Mouse (Mus musculus) cerebellum, adult 9-10 months (tissue): ENCODE results near the gene Gm9767.

Experiments used
- DNase-seq: peaks from one replicate; pipeline ENCODE4 v3.0.0; 2022

The Gm9767 gene

DNA sequence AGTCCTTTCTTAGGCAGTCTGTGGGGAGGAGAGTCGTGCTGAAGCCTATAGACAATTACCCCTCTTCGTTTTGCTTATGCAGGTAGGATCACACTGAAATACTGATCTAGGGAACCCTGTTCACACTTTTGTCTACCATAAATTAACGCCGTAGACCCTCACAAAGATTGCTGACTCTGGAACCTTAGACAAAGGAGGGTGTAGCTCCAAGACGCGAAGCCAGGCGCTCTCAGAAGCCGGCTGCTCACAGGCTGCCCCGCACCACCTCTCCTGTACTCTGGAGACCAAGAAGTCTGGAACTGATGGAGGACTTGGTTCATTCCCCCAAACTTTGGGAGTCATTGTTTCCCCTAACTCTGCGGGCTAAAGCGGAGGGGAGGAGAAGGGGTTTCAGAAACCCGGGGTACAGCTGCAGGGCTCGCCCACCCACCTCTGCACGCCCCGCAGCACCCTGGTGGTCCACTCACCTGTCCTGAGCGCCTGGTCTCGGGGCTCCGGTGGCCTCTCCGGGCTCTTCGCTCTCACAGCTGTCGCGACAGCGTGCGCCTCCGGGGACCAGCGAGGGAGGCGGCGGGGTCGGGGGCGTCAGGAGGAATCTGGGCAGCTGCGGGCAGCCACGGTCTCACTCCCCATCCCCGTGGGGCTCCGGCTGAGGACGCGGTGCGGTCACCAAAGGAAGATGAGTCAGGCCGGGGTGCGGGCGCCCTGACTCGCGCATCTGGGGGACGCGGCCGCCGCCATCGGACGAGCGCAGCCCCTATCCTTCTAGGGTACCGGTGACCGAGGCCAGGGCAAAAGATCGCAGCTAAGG is at the start of gene Gm9767:
TSS of gene Gm9767 (plus strand) at position 585 of the 811 bp plus-strand sequence.
- no peak for DNase-seq

- no peak for DNase-seq
Measured at GRCm38 (mm10) chr10:26034931-26035330, 43.1 kb upstream of the Gm9767 start.

- no peak for DNase-seq
Measured at GRCm38 (mm10) chr10:26051177-26051576, 26.9 kb upstream of the Gm9767 start.

DNA sequence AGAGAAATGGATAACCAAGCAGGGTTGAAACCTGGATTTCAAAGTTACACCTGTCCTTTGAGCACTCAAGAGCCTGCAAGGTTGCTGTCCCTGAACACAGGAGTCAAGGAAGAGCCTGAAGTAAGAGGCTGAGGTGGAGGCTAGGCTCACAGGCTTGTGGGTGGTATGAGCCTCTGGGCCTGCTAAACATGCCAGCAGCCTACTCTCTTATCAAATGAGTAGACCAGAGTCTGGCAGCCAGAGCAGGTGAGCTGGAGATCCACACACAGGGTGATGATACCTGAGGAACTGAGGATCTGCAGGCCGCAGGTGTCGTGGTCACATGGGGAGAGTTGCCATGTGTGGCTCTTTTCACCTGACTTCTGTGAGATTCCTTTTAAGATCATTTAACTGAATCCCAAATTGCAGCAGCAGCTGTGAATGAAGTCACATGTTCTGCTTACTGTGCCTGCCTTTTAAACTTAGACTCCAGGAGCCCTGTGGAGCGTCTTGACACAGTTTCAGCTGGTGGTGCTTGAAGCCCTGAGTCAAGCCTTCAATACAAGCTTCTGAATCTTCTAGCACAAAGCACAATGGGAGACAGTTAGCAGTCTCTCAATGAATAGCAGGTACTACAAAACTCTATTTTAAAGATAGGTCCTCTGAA is 18.3 kb upstream of the Gm9767 start:
- DNase-seq: no peak

GRCm38 (mm10) chr10:26063071-26063470 is 15.0 kb upstream of the Gm9767 start:
- DNase-seq: no peak

GRCm38 (mm10) chr10:26071986-26072385 is 6.1 kb upstream of the Gm9767 start:
- no peak for DNase-seq

DNA sequence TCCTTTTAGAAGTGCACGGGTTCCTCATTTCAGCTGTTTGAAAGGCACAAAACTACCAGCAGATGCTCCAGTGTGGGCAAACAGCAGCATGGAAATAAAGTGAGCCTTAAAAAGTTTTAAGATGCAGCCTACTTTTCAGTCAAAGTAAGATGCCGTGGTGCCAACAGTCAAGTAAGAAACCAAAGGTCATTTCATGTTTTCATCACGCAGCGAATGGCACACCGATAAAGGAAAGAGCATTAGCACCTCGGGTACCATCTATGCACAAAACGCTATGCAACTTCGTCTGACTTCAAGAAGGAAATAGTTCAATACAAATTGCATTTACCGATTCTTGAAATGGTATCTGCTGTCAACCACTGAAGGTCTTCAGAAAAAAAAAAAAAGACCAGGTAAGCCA is 1.1 kb upstream of the Gm9767 start:
- DNase-seq: no peak

DNA sequence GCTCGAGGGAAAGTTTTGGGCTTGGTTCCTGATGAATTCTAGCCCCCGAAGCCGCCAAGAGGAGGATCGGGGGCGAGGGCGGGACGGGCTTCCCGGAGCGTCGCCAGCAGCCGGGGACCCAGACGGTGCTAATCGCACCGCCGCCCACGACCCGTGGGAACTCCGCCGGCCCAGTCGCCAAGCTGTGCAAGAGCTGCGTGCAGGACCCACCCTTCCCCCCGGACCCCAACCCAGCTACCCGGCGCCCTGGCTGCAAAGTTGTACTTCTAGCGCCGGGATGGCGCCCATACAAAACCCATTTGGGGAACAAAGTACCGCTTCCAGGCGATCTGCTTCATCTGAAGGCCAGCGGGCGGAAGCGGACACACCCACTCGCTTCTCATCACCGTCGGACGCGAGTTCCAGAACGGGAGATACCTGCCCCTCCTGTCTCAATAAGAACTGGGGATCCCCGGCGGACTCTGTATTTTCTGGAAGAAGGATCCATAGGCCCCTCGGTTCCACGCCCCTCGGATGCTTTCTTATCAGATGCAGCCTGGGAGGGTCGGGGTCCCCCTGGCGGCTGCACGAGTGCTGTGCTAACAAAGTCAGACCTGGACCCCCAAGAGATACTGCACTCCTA is 577 bp downstream of the Gm9767 start, which contains the start of gene Tmem200a:
TSS of gene Tmem200a (minus strand) at position 532 of the 622 bp plus-strand sequence.
- peak; percentile 10 for DNase-seq

GRCm38 (mm10) chr10:26079678-26080077 is 1.6 kb downstream of the Gm9767 start:
- DNase-seq: no peak

DNA sequence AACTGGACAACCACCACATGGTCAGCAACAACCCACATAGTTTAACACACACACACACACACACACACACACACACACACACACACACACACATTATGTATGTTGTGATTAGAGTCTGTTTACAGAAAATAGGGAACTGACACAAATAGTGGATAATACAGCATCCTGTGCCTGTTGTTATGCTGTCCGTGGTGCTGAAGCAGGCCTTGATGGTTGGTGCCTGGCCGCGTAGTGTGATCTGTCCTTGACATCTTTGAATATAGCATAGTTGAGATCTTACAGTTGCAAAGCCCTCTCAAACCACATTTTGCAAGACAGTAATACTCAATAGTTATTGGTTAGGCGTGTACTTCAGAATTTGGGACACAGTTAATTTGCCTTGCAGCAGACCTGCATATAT is 4.0 kb downstream of the Gm9767 start:
- no peak for DNase-seq

GRCm38 (mm10) chr10:26103330-26103982 is 25.4 kb downstream of the Gm9767 start:
- peak; percentile 5 for DNase-seq

- no peak for DNase-seq
Measured at GRCm38 (mm10) chr10:26114409-26114808, 36.4 kb downstream of the Gm9767 start.

DNA sequence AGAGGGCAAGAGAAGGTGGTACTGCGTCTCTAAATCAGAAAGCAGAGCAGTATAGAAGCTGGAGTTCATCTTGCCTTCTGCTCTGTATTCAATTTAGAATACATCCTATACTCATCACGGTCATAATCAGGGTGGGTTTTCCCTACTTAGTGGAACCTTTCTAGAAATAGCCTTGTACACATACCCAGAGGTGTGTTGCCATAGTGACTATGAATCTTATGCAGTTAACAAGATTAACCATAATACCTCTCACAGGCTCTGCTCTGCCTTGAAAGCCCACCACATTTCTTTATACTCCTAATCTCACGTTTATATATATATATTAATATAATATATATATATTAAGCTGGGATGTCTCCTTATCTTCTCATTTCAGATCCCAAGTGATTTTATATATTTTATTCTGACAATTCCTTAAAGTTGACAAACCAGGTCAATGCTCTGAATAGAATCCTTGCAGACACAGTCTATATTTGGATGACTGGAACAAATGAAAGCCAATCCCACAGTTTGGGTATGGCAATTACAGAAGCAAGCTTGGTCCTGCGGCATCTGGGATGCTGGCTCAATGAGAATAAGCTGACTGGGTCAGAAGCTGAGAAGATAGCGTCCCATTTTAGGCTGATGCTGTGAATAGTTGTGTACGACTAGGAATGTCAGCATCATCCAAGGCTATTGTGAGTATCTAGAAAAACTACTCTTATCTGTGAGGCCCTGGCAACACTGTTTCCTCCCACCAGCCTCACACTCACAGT is 41.2 kb downstream of the Gm9767 start:
- no peak for DNase-seq

GRCm38 (mm10) chr10:26119822-26120183 is 41.7 kb downstream of the Gm9767 start:
- no peak for DNase-seq
